Mouse (Mus musculus) thymus, postnatal 0 days (tissue): ENCODE measurements around the gene Tob2. TPM values are rescaled to one million over a fixed set of nuclear protein-coding genes. Genes with fewer than 3 reads are reported as not detected.
A peak's percentile ranks its signal among the peaks of the same experiment; 100 is the strongest.

Source experiments
- DNase-seq: peaks from one replicate; pipeline ENCODE4 v3.0.0-alpha.2; 2015; ENCODE audit warnings: low spot score
- polyA plus RNA-seq: library from polyadenylated mRNA; unstranded; fragments of >200 nt; fragmentation: Nextera tagmentation; extraction: Ambion mirVana; gene quantifications from 2 replicates; pipeline ENCODE4 v1.2.1, GENCODE M21; 2015

Tob2 gene
- 28.8 TPM in 2 replicates for polyA plus RNA-seq

GRCm38 (mm10) chr15:81858517-81859329, at the start of gene Tob2:
Gene Tob2 (minus strand): TSS chr15:81858796.
- peak; percentile 75 for DNase-seq

GRCm38 (mm10) chr15:81907953-81908352, 49.4 kb upstream of the Tob2 start:
- DNase-seq: no peak

- peak; percentile 67 for DNase-seq
These were observed 46.3 kb upstream of the Tob2 start for GRCm38 (mm10) chr15:81904939-81905338.

GRCm38 (mm10) chr15:81898751-81899150, 40.2 kb upstream of the Tob2 start:
- no peak for DNase-seq

- no peak for DNase-seq
These were observed 39.1 kb upstream of the Tob2 start for GRCm38 (mm10) chr15:81897607-81898285.

- DNase-seq: no peak
These were observed 37.8 kb upstream of the Tob2 start for GRCm38 (mm10) chr15:81896407-81896806.

- no peak for DNase-seq
These were observed 35.4 kb upstream of the Tob2 start for GRCm38 (mm10) chr15:81894002-81894401.

GRCm38 (mm10) chr15:81891822-81892580, 33.4 kb upstream of the Tob2 start:
- no peak for DNase-seq

- DNase-seq: no peak
These were observed 32.7 kb upstream of the Tob2 start for GRCm38 (mm10) chr15:81891140-81891802.

- no peak for DNase-seq
These were observed 30.6 kb upstream of the Tob2 start for GRCm38 (mm10) chr15:81889175-81889574.

GRCm38 (mm10) chr15:81886795-81887550, 28.4 kb upstream of the Tob2 start:
- no peak for DNase-seq

GRCm38 (mm10) chr15:81885418-81885934, 26.9 kb upstream of the Tob2 start:
- DNase-seq: no peak

GRCm38 (mm10) chr15:81882348-81882747, 23.8 kb upstream of the Tob2 start:
- no peak for DNase-seq

GRCm38 (mm10) chr15:81879531-81880401, 21.2 kb upstream of the Tob2 start:
- no peak for DNase-seq

GRCm38 (mm10) chr15:81872262-81873136, 13.9 kb upstream of the Tob2 start, which contains the start of gene Aco2:
Gene Aco2 (plus strand): TSS chr15:81872309.
- DNase-seq: peak; percentile 99

- DNase-seq: peak; percentile 96
These were observed 13.1 kb upstream of the Tob2 start, which contains the start of gene Phf5a for GRCm38 (mm10) chr15:81871604-81872261. Gene Phf5a (minus strand): TSS chr15:81871911.

GRCm38 (mm10) chr15:81869985-81870384, 11.4 kb upstream of the Tob2 start:
- no peak for DNase-seq

GRCm38 (mm10) chr15:81864238-81864637, 5.6 kb upstream of the Tob2 start:
- no peak for DNase-seq
